Mouse (Mus musculus) left cerebral cortex, adult 18-20 months (tissue): ENCODE results near the gene Slc22a18. TPM values are rescaled to one million over a fixed set of nuclear protein-coding genes. Genes with fewer than 3 reads are reported as not detected.

Experiments
- DNase-seq, 2 experiments: peaks; one replicate each; pipeline ENCODE4 v3.0.0; 2021 to 2022; ENCODE audit warnings: low spot score in 2 of 2, mixed read lengths in 1 of 2
- long read RNA-seq, 2 experiments: library from polyadenylated mRNA; stranded (forward); transcript quantifications; one replicate each; pipeline ENCODE4 v2.0.0; 2021
- total RNA-seq, 2 experiments: library from RNA; stranded (reverse); gene quantifications; 2 replicates each; pipeline ENCODE4 v1.2.3; 2021

Gene Slc22a18
- under 1 TPM; 0.68 to 0.86 TPM for total RNA-seq
- long read RNA-seq, experiment 1 = 0 reads
- long read RNA-seq, experiment 2 = 0 reads

- DNase-seq = no peak
These were observed at the start of gene Slc22a18 for GRCm38 (mm10) chr7:143473347-143474101. Gene Slc22a18 (plus strand): TSS chr7:143473736.

GRCm38 (mm10) chr7:143428142-143428813 is 45.3 kb upstream of the Slc22a18 start:
- DNase-seq = no peak

GRCm38 (mm10) chr7:143428814-143429499 is 44.6 kb upstream of the Slc22a18 start:
- no peak for DNase-seq

GRCm38 (mm10) chr7:143432631-143433030 is 40.9 kb upstream of the Slc22a18 start:
- no peak for DNase-seq

- DNase-seq = peak; percentile 7 to 22
These were observed 40.2 kb upstream of the Slc22a18 start for GRCm38 (mm10) chr7:143433331-143433730.

GRCm38 (mm10) chr7:143437231-143437893 is 36.2 kb upstream of the Slc22a18 start:
- no peak for DNase-seq

GRCm38 (mm10) chr7:143437894-143438581 is 35.5 kb upstream of the Slc22a18 start:
- no peak for DNase-seq

GRCm38 (mm10) chr7:143438965-143439364 is 34.6 kb upstream of the Slc22a18 start:
- no peak for DNase-seq

GRCm38 (mm10) chr7:143444580-143444954 is 29.0 kb upstream of the Slc22a18 start:
- no peak for DNase-seq

- no peak for DNase-seq
These were observed 28.4 kb upstream of the Slc22a18 start for GRCm38 (mm10) chr7:143444955-143445648.

GRCm38 (mm10) chr7:143445651-143446460 is 27.7 kb upstream of the Slc22a18 start:
- no peak for DNase-seq

- DNase-seq = no peak
These were observed 26.4 kb upstream of the Slc22a18 start for GRCm38 (mm10) chr7:143447130-143447529.

- DNase-seq = no peak
These were observed 14.6 kb upstream of the Slc22a18 start for GRCm38 (mm10) chr7:143458963-143459331.

- DNase-seq = no peak
These were observed 14.0 kb upstream of the Slc22a18 start for GRCm38 (mm10) chr7:143459332-143460211.

- DNase-seq = no peak
These were observed 13.2 kb upstream of the Slc22a18 start for GRCm38 (mm10) chr7:143460217-143460834.

- DNase-seq = peak; percentile 72 to 76
These were observed 12.7 kb upstream of the Slc22a18 start, which contains the start of gene Cdkn1c for GRCm38 (mm10) chr7:143460874-143461273. Gene Cdkn1c (minus strand): TSS chr7:143461050.

- no peak for DNase-seq
These were observed 12.2 kb upstream of the Slc22a18 start for GRCm38 (mm10) chr7:143461294-143461870.
